Mouse (Mus musculus): ENCODE data around the gene Olfr744.

Gene Olfr744

GRCm38 (mm10) chr14:50614579-50614978 is at the start of gene Olfr744:
Gene Olfr744, plus strand, starts transcription at chr14:50614879.
- no peak for DNase-seq (ENCODE audit: low read depth, low spot score)

GRCm38 (mm10) chr14:50573056-50573455 is 41.6 kb upstream of the Olfr744 start:
- DNase-seq (ENCODE audit: low read depth, low spot score) = peak; percentile 71

GRCm38 (mm10) chr14:50639088-50639487 is 24.4 kb downstream of the Olfr744 start, which contains the start of gene Olfr745:
Gene Olfr745, plus strand, starts transcription at chr14:50639388.
- no peak for DNase-seq (ENCODE audit: low read depth, low spot score)

- DNase-seq (ENCODE audit: low read depth, low spot score) = no peak
Measured at GRCm38 (mm10) chr14:50646783-50647182, 32.1 kb downstream of the Olfr744 start, which contains the start of gene Olfr746. Gene Olfr746, plus strand, starts transcription at chr14:50647083.
